Mouse (Mus musculus): ENCODE measurements at regions not wholly inside any gene's neighbourhood (a gene's known extent, or its start where the extent isn't known, plus 50 kb on each side); places are given as distances from the start of the nearest gene placed in this dataset.

- DNase-seq (ENCODE audit: low read depth, low spot score): no peak
- H3K9me3 ChIP-seq (ENCODE audit: control insufficient read depth, insufficient read depth, low read depth, low read length): no peaks in the 10 kb centered on the region
Measured at GRCm38 (mm10) chr2:72752624-72753176, 227.5 kb downstream of the Sp3 start.

GRCm38 (mm10) chr2:72753788-72754713 lies 226.2 kb downstream of the Sp3 start:
- TF ChIP-seq MAFK (IDR thresholded peaks at IDR 0.05; ENCODE audit: insufficient read depth, low read depth, low read length) (no peak), CHD2 (IDR thresholded peaks at IDR 0.05; ENCODE audit: low read depth, low read length) (no peak), ZC3H11A (IDR thresholded peaks at IDR 0.05; ENCODE audit: borderline replicate concordance, low read depth, low read length) (no peak), ZNF384 (IDR thresholded peaks at IDR 0.05; ENCODE audit: low read depth, low read length) (no peak), HCFC1 (IDR thresholded peaks at IDR 0.05; ENCODE audit: borderline replicate concordance, insufficient read depth, low read length) (no peak)
- no peaks in the 10 kb centered on the region for H3K9me3 ChIP-seq (ENCODE audit: control insufficient read depth, insufficient read depth, low read depth, low read length)
- in situ Hi-C loops (cut with MboI; ENCODE audit: low sequenced_read_pairs in 2 of 2, unreplicated experiment in 2 of 2): no loop called here
- H3K9ac ChIP-seq (ENCODE audit: insufficient read depth, low read depth, low read length, poor library complexity, severe bottlenecking): no peak overlapping the region
- no peaks in the 10 kb centered on the region for H3K36me3 ChIP-seq (ENCODE audit: control insufficient read depth, insufficient read depth, low read length, poor library complexity, severe bottlenecking)
- no peaks in the 10 kb centered on the region for H3K4me1 ChIP-seq (ENCODE audit: control insufficient read depth in 2 of 2, insufficient read depth in 2 of 2, low read length in 2 of 2, poor library complexity in 1 of 2)
- H3K27ac ChIP-seq (ENCODE audit: insufficient read depth, low read depth, low read length, poor library complexity, severe bottlenecking): no peak overlapping the region
- no peak overlapping the region for H3K4me3 ChIP-seq (ENCODE audit: insufficient read depth in 1 of 2, low read depth in 1 of 2, low read length in 2 of 2, poor library complexity in 1 of 2, severe bottlenecking in 1 of 2)
- no peak for DNase-seq (ENCODE audit: low read depth, low spot score)

More at GRCm38 (mm10) chr2:72752624-72753176, 227.5 kb downstream of the Sp3 start:
- in situ Hi-C loops (cut with MboI; ENCODE audit: low sequenced_read_pairs in 2 of 2, unreplicated experiment in 2 of 2): no loop called here
- H3K4me3 ChIP-seq (ENCODE audit: insufficient read depth in 1 of 2, low read depth in 1 of 2, low read length in 2 of 2, poor library complexity in 1 of 2, severe bottlenecking in 1 of 2): no peak overlapping the region
- H3K4me1 ChIP-seq (ENCODE audit: control insufficient read depth in 2 of 2, insufficient read depth in 2 of 2, low read length in 2 of 2, poor library complexity in 1 of 2): no peaks in the 10 kb centered on the region
- H3K36me3 ChIP-seq (ENCODE audit: control insufficient read depth, insufficient read depth, low read length, poor library complexity, severe bottlenecking): no peaks in the 10 kb centered on the region
- no peak overlapping the region for H3K27ac ChIP-seq (ENCODE audit: insufficient read depth, low read depth, low read length, poor library complexity, severe bottlenecking)
- no peak overlapping the region for H3K9ac ChIP-seq (ENCODE audit: insufficient read depth, low read depth, low read length, poor library complexity, severe bottlenecking)
- no peak for TF ChIP-seq ZC3H11A (IDR thresholded peaks at IDR 0.05; ENCODE audit: borderline replicate concordance, low read depth, low read length)
- no peak for TF ChIP-seq CHD2 (IDR thresholded peaks at IDR 0.05; ENCODE audit: low read depth, low read length)
- TF ChIP-seq MAFK (IDR thresholded peaks at IDR 0.05; ENCODE audit: insufficient read depth, low read depth, low read length): no peak
- TF ChIP-seq ZNF384 (IDR thresholded peaks at IDR 0.05; ENCODE audit: low read depth, low read length): no peak
- no peak for TF ChIP-seq HCFC1 (IDR thresholded peaks at IDR 0.05; ENCODE audit: borderline replicate concordance, insufficient read depth, low read length)

DNA sequence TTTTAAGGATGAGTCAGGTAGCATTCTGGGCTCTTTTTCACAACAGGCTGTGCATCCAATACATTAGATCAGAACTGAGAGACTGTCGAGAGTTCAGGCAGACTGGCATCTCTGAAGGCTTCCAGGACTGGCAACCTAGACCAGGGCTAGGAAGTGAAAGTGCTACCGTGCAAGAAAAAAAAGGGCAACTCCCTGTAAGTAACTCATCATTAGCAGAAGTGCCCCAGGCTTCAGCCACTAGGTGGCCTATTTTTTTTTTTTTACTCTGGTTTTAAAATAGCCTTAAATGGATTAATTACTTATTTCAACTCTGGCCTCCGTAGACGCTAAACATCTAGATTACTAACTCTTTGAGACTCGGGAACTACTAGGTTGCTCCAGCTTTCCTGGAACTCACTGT lies 216.8 kb downstream of the Sp3 start:
- no peak for TF ChIP-seq CHD2 (IDR thresholded peaks at IDR 0.05; ENCODE audit: low read depth, low read length)
- TF ChIP-seq ZC3H11A (IDR thresholded peaks at IDR 0.05; ENCODE audit: borderline replicate concordance, low read depth, low read length): no peak
- no peak for TF ChIP-seq HCFC1 (IDR thresholded peaks at IDR 0.05; ENCODE audit: borderline replicate concordance, insufficient read depth, low read length)
- TF ChIP-seq ZNF384 (IDR thresholded peaks at IDR 0.05; ENCODE audit: low read depth, low read length): peak; percentile 59; the same call in 1 of the 2 replicates
- Histone ChIP-seq H3K36me3 (ENCODE audit: control insufficient read depth, insufficient read depth, low read length, poor library complexity, severe bottlenecking) (no peaks in the 10 kb centered on the region), H3K9me3 (ENCODE audit: control insufficient read depth, insufficient read depth, low read depth, low read length) (no peaks in the 10 kb centered on the region), H3K9ac (ENCODE audit: insufficient read depth, low read depth, low read length, poor library complexity, severe bottlenecking) (no peak overlapping the region), H3K4me3 (ENCODE audit: insufficient read depth in 1 of 2, low read depth in 1 of 2, low read length in 2 of 2, poor library complexity in 1 of 2, severe bottlenecking in 1 of 2) (no peak overlapping the region), H3K4me1 (ENCODE audit: control insufficient read depth in 2 of 2, insufficient read depth in 2 of 2, low read length in 2 of 2, poor library complexity in 1 of 2) (no peaks in the 10 kb centered on the region), H3K27ac (ENCODE audit: insufficient read depth, low read depth, low read length, poor library complexity, severe bottlenecking) (no peak overlapping the region)
- in situ Hi-C loops (cut with MboI; ENCODE audit: low sequenced_read_pairs in 2 of 2, unreplicated experiment in 2 of 2): no loop called here
- DNase-seq (ENCODE audit: low read depth, low spot score): no peak

DNA sequence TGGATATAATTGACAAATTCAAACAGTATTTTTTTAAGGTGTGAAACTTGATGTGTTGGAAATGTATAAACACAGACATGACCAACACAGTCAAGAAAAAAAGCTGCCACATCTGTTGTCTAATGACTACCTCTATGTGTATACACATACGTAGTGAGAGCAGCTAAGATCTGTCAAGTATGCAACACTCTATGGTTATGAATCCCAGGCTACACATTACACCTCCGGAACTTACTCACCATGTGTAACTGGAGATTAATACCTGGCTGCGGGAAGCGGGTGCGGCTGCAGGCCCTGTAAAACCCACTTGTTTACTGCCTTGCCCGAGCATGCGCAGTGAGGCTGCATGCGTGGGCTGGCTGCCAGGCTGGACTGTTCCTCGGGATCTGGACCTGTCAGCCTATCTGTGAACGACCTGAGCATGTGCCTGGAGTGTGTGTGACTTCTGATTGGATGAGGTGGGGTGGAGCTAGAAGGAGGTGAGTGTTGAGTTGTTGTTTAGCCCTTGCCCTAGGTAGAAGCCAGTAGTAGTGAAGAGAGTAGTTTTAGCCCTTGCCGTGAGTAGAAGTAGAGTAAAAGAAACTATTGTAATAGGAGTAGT lies 211.1 kb downstream of the Sp3 start:
- Histone ChIP-seq H3K4me3 (ENCODE audit: insufficient read depth in 1 of 2, low read depth in 1 of 2, low read length in 2 of 2, poor library complexity in 1 of 2, severe bottlenecking in 1 of 2) (no peak overlapping the region), H3K27ac (ENCODE audit: insufficient read depth, low read depth, low read length, poor library complexity, severe bottlenecking) (no peak overlapping the region), H3K9me3 (ENCODE audit: control insufficient read depth, insufficient read depth, low read depth, low read length) (no peaks in the 10 kb centered on the region), H3K36me3 (ENCODE audit: control insufficient read depth, insufficient read depth, low read length, poor library complexity, severe bottlenecking) (no peaks in the 10 kb centered on the region), H3K4me1 (ENCODE audit: control insufficient read depth in 2 of 2, insufficient read depth in 2 of 2, low read length in 2 of 2, poor library complexity in 1 of 2) (no peaks in the 10 kb centered on the region), H3K9ac (ENCODE audit: insufficient read depth, low read depth, low read length, poor library complexity, severe bottlenecking) (no peak overlapping the region)
- no peak for DNase-seq (ENCODE audit: low read depth, low spot score)
- TF ChIP-seq MAFK (IDR thresholded peaks at IDR 0.05; ENCODE audit: insufficient read depth, low read depth, low read length) (no peak), CHD2 (IDR thresholded peaks at IDR 0.05; ENCODE audit: low read depth, low read length) (no peak), HCFC1 (IDR thresholded peaks at IDR 0.05; ENCODE audit: borderline replicate concordance, insufficient read depth, low read length) (no peak), ZC3H11A (IDR thresholded peaks at IDR 0.05; ENCODE audit: borderline replicate concordance, low read depth, low read length) (no peak), ZNF384 (IDR thresholded peaks at IDR 0.05; ENCODE audit: low read depth, low read length) (no peak)
- in situ Hi-C loops (cut with MboI; ENCODE audit: low sequenced_read_pairs in 2 of 2, unreplicated experiment in 2 of 2): no loop called here
